Mouse (Mus musculus) ovary, postnatal 36 days (tissue): ENCODE measurements around the gene Vta1.
A peak's percentile ranks its signal among the peaks of the same experiment; 100 is the strongest.

Source experiments
- DNase-seq: peaks from one replicate; pipeline ENCODE4 v3.0.0; 2022; ENCODE audit warnings: low spot score, mixed read lengths

Gene Vta1

DNA sequence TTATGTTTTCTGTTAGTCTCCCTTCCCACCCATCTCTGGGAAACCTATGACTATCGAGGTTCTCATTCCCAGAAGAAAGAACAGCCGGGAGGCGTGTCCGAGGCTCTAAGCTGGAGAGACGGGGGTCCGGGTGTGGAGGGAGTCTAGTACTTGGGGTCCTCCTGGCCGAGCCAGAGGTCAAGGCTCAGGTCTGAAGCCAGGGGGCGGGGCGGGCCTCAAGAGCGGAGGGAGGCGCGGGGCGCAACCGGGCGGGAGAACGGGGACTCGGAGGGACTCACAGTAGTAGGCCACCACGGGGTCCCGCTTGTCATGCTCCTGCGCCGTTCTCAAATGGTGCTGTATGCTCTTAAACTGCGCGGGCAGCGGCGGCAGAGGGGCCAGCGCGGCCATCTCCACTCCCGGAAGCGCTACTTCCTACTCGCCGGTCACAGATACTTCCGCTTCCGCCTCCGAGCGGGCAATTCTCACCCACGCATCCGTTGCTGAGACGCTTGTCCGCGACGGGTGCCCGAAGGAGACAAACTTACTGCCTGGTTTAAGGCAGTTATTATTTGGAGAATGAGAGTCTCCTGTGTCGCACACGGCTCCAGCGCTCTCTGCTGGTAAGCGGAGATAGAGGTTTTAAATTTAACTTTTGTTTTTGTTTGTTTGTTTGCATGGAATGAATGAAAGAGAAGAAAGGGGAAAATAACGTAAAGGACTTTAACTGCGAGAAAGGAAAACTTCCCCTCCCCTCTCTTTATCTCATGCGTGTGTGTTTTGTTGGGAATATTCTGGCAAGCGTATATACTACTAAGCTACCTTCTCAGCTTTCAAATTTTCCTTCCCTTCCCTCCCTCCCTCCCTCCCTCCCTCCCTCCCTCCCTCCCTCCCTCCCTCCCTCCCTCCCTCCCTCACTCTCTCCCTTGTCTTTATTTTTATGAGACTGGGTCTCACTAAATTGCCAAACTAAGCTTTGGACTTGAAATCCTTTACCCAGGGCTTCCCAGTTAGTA is at the start of gene Vta1, which contains the start of gene Nmbr:
Vta1 (minus strand) TSS at position 489 of the 995 bp plus-strand sequence.
Nmbr (plus strand) TSS at position 520 of the 995 bp plus-strand sequence.
- peak; percentile 96 for DNase-seq

DNA sequence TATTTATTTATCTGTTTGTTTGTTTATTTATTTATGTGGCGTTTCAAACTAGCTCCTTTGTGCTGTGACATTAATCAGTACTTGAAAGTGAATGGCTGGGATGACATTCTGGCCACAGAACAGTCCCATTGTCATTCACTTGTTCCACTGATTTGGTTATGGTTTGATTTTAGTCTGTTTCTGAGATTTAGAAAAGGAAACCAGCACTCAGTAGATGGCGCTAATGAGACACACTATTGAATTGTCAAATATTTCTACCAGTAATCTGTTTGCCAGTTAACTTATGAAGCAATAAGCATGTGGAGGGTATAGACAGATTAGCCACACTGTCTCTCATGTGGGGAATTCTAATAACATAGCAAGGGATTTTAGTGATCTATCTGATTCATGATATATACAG is 28.9 kb upstream of the Vta1 start:
- DNase-seq, result no peak

DNA sequence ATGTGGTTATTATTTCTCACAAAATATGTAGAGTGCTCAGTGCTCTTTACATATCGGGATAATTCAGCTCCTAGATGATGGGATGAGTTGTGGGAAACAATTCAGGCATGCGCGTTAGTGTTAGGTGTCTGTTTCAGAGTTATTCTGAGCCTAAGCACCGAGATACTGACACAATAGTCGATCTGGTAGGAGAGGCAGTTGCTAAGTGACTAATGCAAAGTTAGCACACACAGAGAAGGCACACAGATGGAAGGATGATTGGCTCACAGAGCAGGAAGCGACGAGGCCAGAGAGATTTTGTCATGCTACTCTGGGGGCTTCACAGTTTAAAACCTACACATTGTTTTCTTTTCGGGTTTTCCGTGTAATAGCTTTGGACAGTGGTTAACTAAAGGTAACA is 20.3 kb upstream of the Vta1 start:
- no peak for DNase-seq

DNA sequence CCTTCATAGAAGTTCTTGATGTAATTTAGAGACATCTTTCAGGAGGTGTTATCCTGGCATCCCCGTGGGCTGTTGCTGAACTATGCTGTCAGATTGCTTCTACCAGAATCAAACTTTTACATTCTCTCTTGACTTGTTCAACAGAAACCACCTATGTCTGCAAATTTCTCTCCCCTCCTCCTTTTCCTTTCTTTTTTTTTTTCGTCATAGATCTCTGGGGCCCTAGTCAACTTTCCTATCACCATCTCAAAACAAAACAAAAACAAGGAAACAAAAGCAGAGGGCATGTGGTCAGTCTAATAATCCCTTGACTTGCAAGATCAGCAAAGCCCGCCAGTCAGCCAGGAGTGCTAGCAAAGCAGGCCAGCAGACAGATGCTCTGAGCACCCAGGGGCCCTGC is 12.8 kb upstream of the Vta1 start, which contains the start of gene Gje1:
Gje1 (minus strand) TSS at position 101 of the 400 bp plus-strand sequence.
- DNase-seq, result no peak

GRCm38 (mm10) chr10:14703830-14704420 is 1.4 kb downstream of the Vta1 start:
- DNase-seq, result no peak

GRCm38 (mm10) chr10:14703239-14703638 is 2.1 kb downstream of the Vta1 start:
- no peak for DNase-seq

DNA sequence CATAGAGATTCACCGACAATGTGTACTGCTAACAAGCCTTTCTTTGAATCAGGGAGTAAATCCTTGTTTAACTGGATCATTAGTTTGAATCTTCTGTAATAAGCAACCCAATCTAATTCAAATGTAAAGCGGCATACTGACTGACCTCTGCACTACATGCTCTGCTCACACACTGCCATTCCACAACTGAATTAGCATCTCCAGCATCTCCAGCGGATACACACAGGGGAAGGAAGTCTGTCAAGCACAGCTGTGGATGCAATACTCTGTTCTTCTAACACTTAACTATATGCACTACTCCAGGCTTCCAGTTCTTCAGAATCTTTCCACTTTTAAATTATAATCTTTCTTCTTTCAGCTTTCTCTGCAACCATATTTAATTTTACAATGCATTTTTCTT is 15.0 kb downstream of the Vta1 start:
- no peak for DNase-seq

DNA sequence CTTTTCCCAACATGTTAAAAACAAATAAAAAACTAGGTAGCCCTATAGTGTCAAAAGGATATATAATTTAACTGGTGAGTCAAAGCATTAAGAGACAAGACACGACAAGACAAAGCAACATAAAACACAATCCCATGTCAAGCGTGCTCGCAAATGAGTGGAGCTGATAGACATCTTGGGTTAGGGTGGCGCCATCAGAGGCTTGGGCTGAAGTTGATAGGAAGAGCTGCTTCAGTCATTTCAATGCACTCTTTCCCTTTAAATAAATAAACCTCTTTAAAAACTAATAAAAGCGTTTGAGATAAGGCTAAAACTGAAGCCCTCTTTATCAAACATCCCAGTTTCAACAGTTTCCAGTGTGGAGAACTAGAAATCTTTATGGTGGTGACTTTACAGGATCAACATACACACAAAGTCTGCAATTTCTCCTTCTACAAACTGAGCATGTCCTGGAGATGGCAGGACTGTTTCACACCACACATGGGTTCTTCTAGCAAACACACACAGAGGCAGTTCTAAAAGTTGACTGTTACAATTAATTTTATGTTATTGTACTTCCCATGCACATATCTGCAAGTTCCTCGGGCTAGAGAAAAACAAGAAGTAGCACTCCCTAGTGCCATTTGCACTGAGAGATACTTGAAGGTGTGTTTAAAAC is 16.4 kb downstream of the Vta1 start:
- no peak for DNase-seq

GRCm38 (mm10) chr10:14685663-14686062 is 19.7 kb downstream of the Vta1 start:
- DNase-seq, result no peak

GRCm38 (mm10) chr10:14666147-14666546 is 39.2 kb downstream of the Vta1 start:
- no peak for DNase-seq

GRCm38 (mm10) chr10:14660875-14661274 is 44.5 kb downstream of the Vta1 start:
- DNase-seq, result no peak

DNA sequence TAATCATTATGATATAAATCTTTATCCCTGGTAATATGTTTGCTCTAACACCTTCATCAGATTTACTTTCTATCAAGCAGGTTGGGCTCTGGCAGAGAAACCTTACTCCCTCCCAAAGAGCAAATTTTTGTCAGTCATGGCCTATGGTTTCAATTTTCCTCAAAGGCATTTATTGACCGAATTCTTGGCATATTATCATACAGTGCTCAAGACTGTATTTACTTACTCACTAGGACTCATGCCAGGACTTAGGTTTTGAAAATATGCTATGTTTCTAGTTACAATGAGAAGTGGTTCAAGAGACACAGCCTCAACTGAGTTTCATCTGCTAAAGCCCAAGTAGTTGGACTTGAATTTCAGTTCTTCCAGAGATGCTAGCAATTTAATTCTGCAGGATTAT is 65.7 kb downstream of the Vta1 start:
- no peak for DNase-seq

DNA sequence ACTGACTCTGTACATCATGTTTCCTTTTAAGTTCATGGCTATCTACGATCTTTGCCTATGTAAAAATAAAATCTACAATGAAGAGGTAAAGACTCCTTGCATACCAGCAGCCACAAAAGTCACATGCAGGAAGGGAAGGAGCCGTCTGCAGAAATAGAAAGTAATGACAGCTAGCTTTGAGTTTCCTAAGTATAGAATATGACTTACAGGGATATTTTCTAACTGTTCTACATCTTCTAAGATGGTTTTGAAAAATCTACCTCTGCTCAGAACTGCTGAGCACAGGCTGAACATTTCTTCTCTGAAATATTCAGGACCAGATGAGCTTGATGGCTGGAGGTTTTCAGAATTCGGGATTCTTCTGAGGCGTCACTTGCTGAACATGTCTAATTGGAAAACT is 66.3 kb downstream of the Vta1 start:
- no peak for DNase-seq

DNA sequence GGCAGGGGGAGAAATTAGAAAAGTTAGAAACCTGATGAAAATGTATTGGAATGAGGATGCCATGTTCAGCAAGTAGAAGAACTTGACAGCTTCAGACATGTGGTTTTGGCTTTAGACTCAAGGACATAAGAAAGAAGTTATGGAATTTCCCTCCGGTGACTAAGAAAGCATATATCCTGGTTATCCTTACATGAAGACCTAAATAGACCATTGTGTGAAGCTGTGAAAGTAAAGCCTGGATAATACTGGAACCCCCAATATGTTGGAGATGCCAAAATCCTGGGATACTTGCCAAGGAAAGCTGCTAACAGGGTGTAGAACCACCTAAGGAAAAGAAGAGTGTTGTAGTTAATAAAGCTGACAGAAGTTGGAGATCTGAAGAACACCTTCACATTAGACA is 79.7 kb downstream of the Vta1 start:
- DNase-seq, result no peak

- DNase-seq, result no peak
These were observed 86.2 kb downstream of the Vta1 start for GRCm38 (mm10) chr10:14619156-14619555.

DNA sequence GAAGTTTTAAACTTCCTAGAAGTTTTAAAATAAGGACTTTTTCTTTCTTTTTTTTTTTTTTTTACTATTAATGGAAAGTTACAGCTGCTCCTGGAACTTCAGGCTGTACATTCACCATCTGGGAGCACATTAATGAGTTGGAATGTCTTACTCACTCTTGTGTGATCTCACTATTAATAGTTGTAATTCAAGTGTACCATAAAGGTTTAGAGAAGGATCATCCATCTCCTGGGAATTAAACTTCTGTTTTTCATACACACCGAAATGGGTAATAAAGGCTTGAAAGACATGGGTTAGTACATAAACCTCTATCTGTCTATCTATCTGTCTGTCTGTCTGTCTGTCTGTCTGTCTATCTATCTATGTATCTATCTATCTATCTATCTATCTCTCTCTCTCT is 87.1 kb downstream of the Vta1 start:
- no peak for DNase-seq

GRCm38 (mm10) chr10:14615441-14615840 is 89.9 kb downstream of the Vta1 start:
- DNase-seq, result no peak

GRCm38 (mm10) chr10:14607597-14607996 is 97.8 kb downstream of the Vta1 start:
- DNase-seq, result no peak
